Mouse (Mus musculus) lung, postnatal 0 days (tissue): ENCODE data around the gene Keap1. TPM values are rescaled to one million over a fixed set of nuclear protein-coding genes. Genes with fewer than 3 reads are reported as not detected.

Source experiments
- ATAC-seq: fragments of 200-750 bp; cut with Nextera tagmentation; 2 replicates; pipeline ENCODE4 v1.8.0; 2017; ENCODE audit warnings: moderate library complexity
- DNase-seq: peaks from one replicate; pipeline ENCODE4 v3.0.0-alpha.2; 2016; ENCODE audit warnings: low spot score
- H3K27ac ChIP-seq: fragments of 300-500 bp; sonication (generic); 2 replicates; pipeline ENCODE4 v1.5.1; 2014; ENCODE audit warnings: antibody characterized with exemption, mild to moderate bottlenecking, low read length, mixed read lengths
- H3K27me3 ChIP-seq: fragments of 300-500 bp; sonication (generic); replicated peaks from 2 replicates; pipeline ENCODE4 v1.6.1; 2014; ENCODE audit warnings: low read length, mixed read lengths; ENCODE audit not compliant: insufficient read depth
- H3K36me3 ChIP-seq: fragments of 300-500 bp; sonication (generic); 2 replicates; pipeline ENCODE4 v1.6.1; 2014; ENCODE audit warnings: low read length, mixed read lengths; ENCODE audit not compliant: insufficient read depth
- H3K4me1 ChIP-seq: fragments of 300-500 bp; sonication (generic); 2 replicates; pipeline ENCODE4 v1.6.1; 2014; ENCODE audit warnings: antibody characterized with exemption, low read depth, low read length, mixed read lengths; ENCODE audit not compliant: insufficient read depth
- H3K4me2 ChIP-seq: fragments of 300-500 bp; sonication (generic); replicated peaks from 2 replicates; pipeline ENCODE4 v1.6.1; 2014; ENCODE audit warnings: low read depth, mild to moderate bottlenecking, low read length, moderate library complexity, mixed read lengths
- H3K4me3 ChIP-seq: fragments of 300-500 bp; sonication (generic); 2 replicates; pipeline ENCODE4 v1.5.1; 2014; ENCODE audit warnings: low read depth, low read length
- H3K9ac ChIP-seq: fragments of 300-500 bp; sonication (generic); replicated peaks from 2 replicates; pipeline ENCODE4 v1.6.1; 2014; ENCODE audit warnings: low read depth, mild to moderate bottlenecking
- H3K9me3 ChIP-seq: fragments of 300-500 bp; sonication (generic); 2 replicates; pipeline ENCODE4 v1.6.1; 2016; ENCODE audit warnings: low read length, mixed read lengths
- CTCF ChIP-seq: IDR thresholded peaks from 2 replicates; pipeline ENCODE4 v1.5.1; 2016; ENCODE audit warnings: antibody characterized with exemption, mild to moderate bottlenecking
- EP300 ChIP-seq: IDR thresholded peaks from 2 replicates; pipeline ENCODE4 v1.6.1; 2016; ENCODE audit warnings: antibody characterized with exemption, mild to moderate bottlenecking, control low read depth
- WGBS: fragments of 180-500 bp; shearing (Covaris S2); extraction: QIAGEN DNeasy Blood & Tissue Kit; methylation state at CpG from one replicate; pipeline ENCODE4 v1.1.7; 2014; 5-methylcytosine and 5-hydroxymethylcytosine counted together
- polyA plus RNA-seq: library from polyadenylated mRNA; unstranded; fragments of >200 nt; fragmentation: Nextera tagmentation; extraction: Ambion mirVana; gene quantifications from 2 replicates; pipeline ENCODE4 v1.2.1, GENCODE M21; 2015

The Keap1 gene
- polyA plus RNA-seq, 1 experiment from 2014 or later: 44.7 TPM

GRCm38 (mm10) chr9:21221383-21221929 lies 17.7 kb downstream of the Keap1 start:
- peak; percentile 89 for DNase-seq
- Histone ChIP-seq H3K9me3 (no peaks in the 10 kb centered on the region), H3K9ac (no peak overlapping the region), H3K4me3 (no peak overlapping the region), H3K36me3 (no peaks in the 10 kb centered on the region), H3K4me1 (no peaks in the 10 kb centered on the region; the same call in 1 of the 2 replicates), H3K4me2 (peak overlapping the region; percentile 49; the same call in 1 of the 2 replicates), H3K27me3 (no peaks in the 10 kb centered on the region), H3K27ac (no peak overlapping the region)
- 12% methylated on average over 7 of the region's 7 CpGs for WGBS
- peak; percentile 57 for ATAC-seq
- TF ChIP-seq CTCF (peak; percentile 74), EP300 (no peak)

DNA sequence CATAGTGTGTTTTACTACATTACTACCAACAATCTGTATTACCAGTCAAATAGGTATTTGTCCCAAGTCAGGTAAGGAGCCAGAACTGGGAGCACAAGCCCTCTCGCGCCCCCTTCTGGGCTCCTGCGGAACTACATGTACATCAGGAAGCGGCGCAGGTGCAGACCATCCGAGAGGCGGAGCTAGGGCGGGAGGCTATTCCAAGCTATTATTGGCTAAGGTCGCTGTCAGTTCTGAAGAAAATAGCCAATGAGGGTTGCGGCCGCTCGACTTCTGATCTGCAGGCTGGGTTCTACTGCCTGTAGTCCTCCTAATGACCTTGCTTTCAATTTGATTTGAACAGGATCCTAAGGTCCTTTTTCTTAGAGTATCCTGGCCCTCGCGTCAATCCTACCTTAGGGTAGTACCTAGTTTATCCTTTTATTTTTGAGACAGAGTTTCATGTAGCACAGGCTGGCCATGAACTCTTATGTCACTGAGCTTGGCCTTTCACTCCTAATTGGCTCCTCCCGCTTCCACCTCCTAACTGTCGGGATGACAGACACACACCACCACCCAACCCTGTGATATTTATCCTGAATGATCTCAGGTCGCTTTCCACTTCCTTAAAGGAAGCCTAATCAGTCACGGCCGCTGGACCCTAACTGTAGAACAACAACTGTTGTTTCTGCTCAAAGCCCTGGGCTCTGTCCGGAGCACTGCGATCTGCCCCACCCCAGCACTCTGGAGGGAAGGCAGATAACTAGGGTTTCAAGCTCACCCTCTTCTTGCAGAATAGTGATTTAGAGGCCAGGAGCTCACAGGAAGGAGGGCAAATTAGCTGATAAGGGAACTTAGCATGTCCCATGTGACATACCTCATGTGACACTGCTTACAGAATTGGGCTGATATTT lies 18.4 kb downstream of the Keap1 start:
- Histone ChIP-seq H3K4me1 (no peaks in the 10 kb centered on the region; the same call in 1 of the 2 replicates), H3K36me3 (no peaks in the 10 kb centered on the region), H3K4me2 (peak overlapping the region; percentile 49), H3K27ac (0 out of 2 replicates have a peak overlapping the region, but pooled peaks have one; percentile 9), H3K4me3 (peak overlapping the region; percentile 32), H3K27me3 (no peaks in the 10 kb centered on the region), H3K9me3 (no peaks in the 10 kb centered on the region), H3K9ac (no peak overlapping the region)
- 10% methylated on average over 21 of the region's 21 CpGs for WGBS
- peak; percentile 97 for TF ChIP-seq CTCF
- no peak for TF ChIP-seq EP300
- peak; percentile 95 for ATAC-seq
- peak; percentile 95 for DNase-seq

GRCm38 (mm10) chr9:21219820-21220219 lies 19.3 kb downstream of the Keap1 start:
- 52% methylated on average over 3 of the region's 3 CpGs for WGBS
- Histone ChIP-seq H3K36me3 (no peaks in the 10 kb centered on the region), H3K4me3 (no peak overlapping the region), H3K4me1 (no peaks in the 10 kb centered on the region), H3K27me3 (no peaks in the 10 kb centered on the region), H3K9me3 (no peaks in the 10 kb centered on the region), H3K4me2 (no peak overlapping the region), H3K27ac (no peak overlapping the region), H3K9ac (no peak overlapping the region)
- TF ChIP-seq CTCF: peak; percentile 20; the same call in 1 of the 2 replicates
- TF ChIP-seq EP300: no peak
- ATAC-seq (no peak), DNase-seq (no peak)

GRCm38 (mm10) chr9:21216050-21216841 lies 22.9 kb downstream of the Keap1 start:
- H3K4me3 ChIP-seq: no peak overlapping the region
- H3K9me3 ChIP-seq: no peaks in the 10 kb centered on the region
- no peak overlapping the region for H3K4me2 ChIP-seq
- ATAC-seq (no peak), DNase-seq (no peak)
- no peaks in the 10 kb centered on the region for H3K4me1 ChIP-seq
- no peaks in the 10 kb centered on the region for H3K36me3 ChIP-seq
- TF ChIP-seq CTCF: no peak
- TF ChIP-seq EP300: no peak
- WGBS: 61% methylated on average over 21 of the region's 25 CpGs
- no peaks in the 10 kb centered on the region for H3K27me3 ChIP-seq
- no peak overlapping the region for H3K9ac ChIP-seq
- H3K27ac ChIP-seq: no peak overlapping the region

DNA sequence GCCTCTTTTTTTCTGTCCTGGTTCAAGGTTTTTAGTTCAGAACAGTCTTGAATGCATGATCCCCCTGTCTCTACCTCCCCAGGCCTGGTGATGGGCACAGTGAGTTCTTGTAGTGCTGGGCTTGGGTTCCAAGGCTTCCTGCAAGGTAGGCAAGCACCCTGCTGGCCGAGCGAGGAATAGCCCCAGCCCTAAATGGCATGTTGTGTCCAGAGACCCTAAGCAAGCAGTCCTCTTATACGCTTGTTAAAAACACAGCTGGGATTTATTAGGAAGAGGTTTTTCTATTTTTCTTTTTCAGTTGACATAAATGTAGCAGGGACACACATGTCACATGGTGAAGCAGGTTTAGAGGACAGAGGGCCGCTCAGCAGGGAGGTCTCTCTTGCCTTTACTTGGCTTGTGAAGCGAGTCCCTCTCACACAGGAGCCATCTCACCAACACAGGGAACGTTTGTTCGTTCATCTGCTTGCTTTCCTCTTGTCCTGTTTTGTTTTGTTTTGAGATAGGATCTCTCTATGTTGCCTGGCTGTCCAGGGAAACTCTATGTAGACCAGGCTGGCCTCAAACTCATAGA lies 25.5 kb downstream of the Keap1 start:
- ATAC-seq: no peak
- Histone ChIP-seq H3K9me3 (no peaks in the 10 kb centered on the region), H3K9ac (no peak overlapping the region), H3K4me1 (no peaks in the 10 kb centered on the region), H3K4me3 (no peak overlapping the region), H3K4me2 (no peak overlapping the region), H3K36me3 (no peaks in the 10 kb centered on the region), H3K27me3 (no peaks in the 10 kb centered on the region), H3K27ac (no peak overlapping the region)
- TF ChIP-seq CTCF (peak; percentile 63), EP300 (no peak)
- WGBS: 47% methylated on average over 7 of the region's 7 CpGs
- DNase-seq: no peak

DNA sequence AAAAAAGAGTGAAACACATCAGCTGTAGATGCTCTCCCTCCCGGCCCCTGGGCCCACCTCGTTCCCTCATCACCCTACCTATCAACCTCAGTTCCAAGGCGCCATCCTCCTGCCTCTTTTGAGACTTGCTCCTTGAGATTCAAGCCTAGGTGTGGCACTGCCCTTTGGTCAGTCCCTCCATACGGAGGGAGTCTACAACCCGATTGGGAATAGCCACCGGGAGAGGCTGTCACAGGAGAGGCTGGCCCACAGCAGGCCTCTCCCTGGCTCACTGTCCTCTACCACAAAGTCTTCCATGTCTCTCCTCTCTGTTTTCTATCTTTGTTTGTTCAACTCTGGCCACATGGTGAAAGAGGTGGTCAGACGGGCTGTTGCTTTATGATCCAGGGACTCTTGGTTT lies 27.5 kb downstream of the Keap1 start:
- TF ChIP-seq EP300 (no peak), CTCF (no peak)
- no peak overlapping the region for H3K4me3 ChIP-seq
- H3K4me1 ChIP-seq: no peaks in the 10 kb centered on the region
- H3K9me3 ChIP-seq: no peaks in the 10 kb centered on the region
- no peak overlapping the region for H3K27ac ChIP-seq
- H3K36me3 ChIP-seq: no peaks in the 10 kb centered on the region
- no peak overlapping the region for H3K9ac ChIP-seq
- H3K4me2 ChIP-seq: no peak overlapping the region
- WGBS: 83% methylated on average over 7 of the region's 7 CpGs
- DNase-seq (no peak), ATAC-seq (no peak)
- H3K27me3 ChIP-seq: no peaks in the 10 kb centered on the region
